Mouse (Mus musculus) limb, embryonic 13.5 days (tissue): Measurements from ENCODE around the gene Hkdc1. TPM values are rescaled to one million over a fixed set of nuclear protein-coding genes. Genes with fewer than 3 reads are reported as not detected.
"Not testable (repeated sequence)": the region's sequence is repeated elsewhere in the genome, so short reads cannot be mapped to it uniquely, and the experiment has no call there.

ENCODE experiments used
- ATAC-seq: fragments of 200-750 bp; cut with Nextera tagmentation; 2 replicates; pipeline ENCODE4 v1.8.0; 2017; ENCODE audit warnings: low read depth, moderate number of reproducible peaks, moderate TSS enrichment; ENCODE audit not compliant: low FRiP score
- H3K27ac ChIP-seq: fragments of 300-500 bp; sonication (generic); 2 replicates; pipeline ENCODE4 v1.5.1; 2015; ENCODE audit warnings: inconsistent platforms, mild to moderate bottlenecking, moderate library complexity
- H3K27me3 ChIP-seq: fragments of 300-500 bp; sonication (generic); 2 replicates; pipeline ENCODE4 v1.6.1; 2015; ENCODE audit warnings: mild to moderate bottlenecking, inconsistent platforms
- H3K36me3 ChIP-seq: fragments of 300-500 bp; sonication (generic); 2 replicates; pipeline ENCODE4 v1.6.1; 2015; ENCODE audit warnings: inconsistent platforms, mild to moderate bottlenecking, moderate library complexity
- H3K4me1 ChIP-seq: fragments of 300-500 bp; sonication (generic); 2 replicates; pipeline ENCODE4 v1.6.1; 2015; ENCODE audit warnings: inconsistent platforms
- H3K4me2 ChIP-seq: fragments of 300-500 bp; sonication (generic); replicated peaks from 2 replicates; pipeline ENCODE4 v1.6.1; 2015; ENCODE audit warnings: inconsistent platforms, mild to moderate bottlenecking, moderate library complexity
- H3K4me3 ChIP-seq: fragments of 300-500 bp; sonication (generic); 2 replicates; pipeline ENCODE4 v1.5.1; 2015; ENCODE audit warnings: moderate library complexity, mild to moderate bottlenecking, inconsistent platforms
- H3K9ac ChIP-seq: fragments of 300-500 bp; sonication (generic); 2 replicates; pipeline ENCODE4 v1.6.1; 2015; ENCODE audit warnings: mild to moderate bottlenecking, inconsistent platforms
- H3K9me3 ChIP-seq: fragments of 300-500 bp; sonication (generic); 2 replicates; pipeline ENCODE4 v1.6.1; 2016; ENCODE audit warnings: inconsistent platforms
- WGBS: fragments of 180-500 bp; shearing (Covaris S2); methylation state at CpG from one replicate; pipeline ENCODE4 v1.1.7; 2015; 5-methylcytosine and 5-hydroxymethylcytosine counted together
- polyA plus RNA-seq: library from polyadenylated mRNA; unstranded; fragments of >200 nt; fragmentation: Nextera tagmentation; extraction: Ambion mirVana; gene quantifications from 2 replicates; pipeline ENCODE4 v1.2.1, GENCODE M21; 2015

Hkdc1 gene
- polyA plus RNA-seq, result 3.4 and 4.1 TPM in 2 replicates

- 23% methylated on average over 15 of the region's 15 CpGs for WGBS
- Histone ChIP-seq H3K27me3 (no peaks in the 10 kb centered on the region), H3K4me2 (peak within 1 kb of the TSS; percentile 46), H3K4me1 (peaks cover 35% of the 10 kb centered on the region), H3K9me3 (no peaks in the 10 kb centered on the region), H3K4me3 (no peak within 1 kb of the TSS; the same call in 1 of the 2 replicates), H3K9ac (no peak within 1 kb of the TSS), H3K36me3 (no peaks in the 10 kb centered on the region), H3K27ac (peak within 1 kb of the TSS; percentile 11; the same call in 1 of the 2 replicates)
- ATAC-seq, result peak; percentile 31; the same call in 1 of the 2 replicates
Observed at GRCm38 (mm10) chr10:62422255-62422654, at the start of gene Hkdc1. Gene Hkdc1 (minus strand): TSS chr10:62422491.

- Histone ChIP-seq H3K4me3 (no peak overlapping the region), H3K27me3 (no peaks in the 10 kb centered on the region), H3K27ac (no peak overlapping the region), H3K9ac (no peak overlapping the region), H3K4me2 (no peak overlapping the region), H3K4me1 (no peaks in the 10 kb centered on the region), H3K9me3 (no peaks in the 10 kb centered on the region), H3K36me3 (peaks cover 14% of the 10 kb centered on the region)
- ATAC-seq, result no peak
- WGBS, result 52% methylated on average over 5 of the region's 5 CpGs
Observed at GRCm38 (mm10) chr10:62471105-62471504, 48.8 kb upstream of the Hkdc1 start.

GRCm38 (mm10) chr10:62469736-62470135, 47.4 kb upstream of the Hkdc1 start:
- ATAC-seq, result no peak
- Histone ChIP-seq H3K4me1 (no peaks in the 10 kb centered on the region), H3K4me3 (no peak overlapping the region), H3K9ac (no peak overlapping the region), H3K36me3 (peaks cover 22% of the 10 kb centered on the region), H3K4me2 (no peak overlapping the region), H3K9me3 (no peaks in the 10 kb centered on the region), H3K27ac (no peak overlapping the region), H3K27me3 (no peaks in the 10 kb centered on the region)
- WGBS, result 92% methylated on average over 4 of the region's 4 CpGs

GRCm38 (mm10) chr10:62461321-62461720, 39.0 kb upstream of the Hkdc1 start:
- ATAC-seq, result no peak
- Histone ChIP-seq H3K4me3 (no peak overlapping the region), H3K9me3 (no peaks in the 10 kb centered on the region), H3K9ac (no peak overlapping the region), H3K36me3 (peaks cover 76% of the 10 kb centered on the region), H3K27ac (no peak overlapping the region), H3K27me3 (no peaks in the 10 kb centered on the region), H3K4me2 (no peak overlapping the region), H3K4me1 (no peaks in the 10 kb centered on the region)

GRCm38 (mm10) chr10:62452001-62452400, 29.7 kb upstream of the Hkdc1 start:
- H3K4me2 ChIP-seq, H3K27ac ChIP-seq, H3K9me3 ChIP-seq, ATAC-seq, H3K27me3 ChIP-seq, H3K9ac ChIP-seq, H3K4me3 ChIP-seq: not testable (repeated sequence)
- Histone ChIP-seq H3K36me3 (peaks cover 27% of the 10 kb centered on the region), H3K4me1 (peaks cover 16% of the 10 kb centered on the region)
- 68% methylated on average over 11 of the region's 11 CpGs for WGBS

- Histone ChIP-seq H3K27me3 (no peaks in the 10 kb centered on the region), H3K27ac (peak overlapping the region; percentile 76; the same call in 1 of the 2 replicates), H3K4me2 (peak overlapping the region; percentile 71), H3K36me3 (peaks cover 29% of the 10 kb centered on the region), H3K9ac (peak overlapping the region; percentile 97), H3K4me1 (peaks cover 16% of the 10 kb centered on the region), H3K4me3 (peak overlapping the region; percentile 99), H3K9me3 (no peaks in the 10 kb centered on the region)
- 34% methylated on average over 18 of the region's 18 CpGs for WGBS
- ATAC-seq, result 0 out of 2 replicates have a peak, but pooled peaks have one; percentile 5
Observed at GRCm38 (mm10) chr10:62450280-62450640, 28.0 kb upstream of the Hkdc1 start.

- H3K9me3 ChIP-seq, result no peaks in the 10 kb centered on the region
- WGBS, result under 1% methylated on average over 72 of the region's 73 CpGs
- H3K27me3 ChIP-seq, result no peaks in the 10 kb centered on the region
- peak within 1 kb of the TSS; percentile 76 for H3K27ac ChIP-seq
- H3K4me3 ChIP-seq, result peak within 1 kb of the TSS; percentile 99
- peak within 1 kb of the TSS; percentile 71 for H3K4me2 ChIP-seq
- peaks cover 31% of the 10 kb centered on the region for H3K36me3 ChIP-seq
- H3K4me1 ChIP-seq, result peaks cover 16% of the 10 kb centered on the region
- H3K9ac ChIP-seq, result peak within 1 kb of the TSS; percentile 97
- peak; percentile 91 for ATAC-seq
Observed at GRCm38 (mm10) chr10:62449364-62450279, 27.3 kb upstream of the Hkdc1 start, which contains the start of the genes 4930507D05Rik and Supv3l1. Gene 4930507D05Rik (plus strand): TSS chr10:62449489. Gene Supv3l1 (minus strand): TSS chr10:62449738.

- no peak overlapping the region for H3K4me2 ChIP-seq
- H3K27me3 ChIP-seq, result no peaks in the 10 kb centered on the region
- no peak overlapping the region for H3K9ac ChIP-seq
- ATAC-seq, result no peak
- no peak overlapping the region for H3K4me3 ChIP-seq
- WGBS, result 92% methylated on average over 5 of the region's 5 CpGs
- no peak overlapping the region for H3K27ac ChIP-seq
- peaks cover 78% of the 10 kb centered on the region for H3K36me3 ChIP-seq
- H3K9me3 ChIP-seq, result no peaks in the 10 kb centered on the region
- H3K4me1 ChIP-seq, result peaks cover 14% of the 10 kb centered on the region
Observed at GRCm38 (mm10) chr10:62430427-62430826, 8.1 kb upstream of the Hkdc1 start.

GRCm38 (mm10) chr10:62425081-62425871, 3.0 kb upstream of the Hkdc1 start:
- ATAC-seq, result peak; percentile 82
- Histone ChIP-seq H3K36me3 (peaks cover 28% of the 10 kb centered on the region), H3K4me1 (peaks cover 35% of the 10 kb centered on the region), H3K4me2 (no peak overlapping the region), H3K27ac (peak overlapping the region; percentile 70; the same call in 1 of the 2 replicates), H3K9me3 (no peaks in the 10 kb centered on the region), H3K4me3 (no peak overlapping the region), H3K9ac (no peak overlapping the region), H3K27me3 (no peaks in the 10 kb centered on the region)
- WGBS, result 26% methylated on average over 9 of the region's 9 CpGs

GRCm38 (mm10) chr10:62421127-62421526, 1.2 kb downstream of the Hkdc1 start:
- H3K4me1 ChIP-seq, result peaks cover 28% of the 10 kb centered on the region
- H3K4me2 ChIP-seq, result no peak overlapping the region; the same call in 1 of the 2 replicates
- no peak for ATAC-seq
- whole genome bisulfite sequencing, result 89% methylated on average over 3 of the region's 3 CpGs
- H3K9ac ChIP-seq, result no peak overlapping the region
- H3K27ac ChIP-seq, result no peak overlapping the region
- H3K36me3 ChIP-seq, result no peaks in the 10 kb centered on the region
- no peak overlapping the region for H3K4me3 ChIP-seq
- no peaks in the 10 kb centered on the region for H3K9me3 ChIP-seq
- no peaks in the 10 kb centered on the region for H3K27me3 ChIP-seq

GRCm38 (mm10) chr10:62420399-62420798, 1.9 kb downstream of the Hkdc1 start:
- Histone ChIP-seq H3K4me1 (peaks cover 21% of the 10 kb centered on the region), H3K9ac (no peak overlapping the region), H3K4me3 (no peak overlapping the region), H3K9me3 (no peaks in the 10 kb centered on the region), H3K27me3 (no peaks in the 10 kb centered on the region), H3K4me2 (no peak overlapping the region), H3K27ac (no peak overlapping the region), H3K36me3 (no peaks in the 10 kb centered on the region)
- whole genome bisulfite sequencing, result 71% methylated on average over 6 of the region's 6 CpGs
- no peak for ATAC-seq

GRCm38 (mm10) chr10:62419422-62419821, 2.9 kb downstream of the Hkdc1 start:
- no peak overlapping the region for H3K9ac ChIP-seq
- H3K9me3 ChIP-seq, result no peaks in the 10 kb centered on the region
- H3K4me1 ChIP-seq, result peaks cover 11% of the 10 kb centered on the region
- no peak overlapping the region for H3K27ac ChIP-seq
- H3K4me3 ChIP-seq, result no peak overlapping the region
- H3K4me2 ChIP-seq, result no peak overlapping the region
- 68% methylated on average over 5 of the region's 5 CpGs for WGBS
- H3K27me3 ChIP-seq, result no peaks in the 10 kb centered on the region
- no peak for ATAC-seq
- H3K36me3 ChIP-seq, result no peaks in the 10 kb centered on the region
